Mouse (Mus musculus): ENCODE measurements around the gene Ttll11. TPM values are rescaled to one million over a fixed set of nuclear protein-coding genes. Genes with fewer than 3 reads are reported as not detected.

Gene Ttll11
- polyA plus RNA-seq, 1 experiment from 2014 or later: 0.67 TPM

DNA sequence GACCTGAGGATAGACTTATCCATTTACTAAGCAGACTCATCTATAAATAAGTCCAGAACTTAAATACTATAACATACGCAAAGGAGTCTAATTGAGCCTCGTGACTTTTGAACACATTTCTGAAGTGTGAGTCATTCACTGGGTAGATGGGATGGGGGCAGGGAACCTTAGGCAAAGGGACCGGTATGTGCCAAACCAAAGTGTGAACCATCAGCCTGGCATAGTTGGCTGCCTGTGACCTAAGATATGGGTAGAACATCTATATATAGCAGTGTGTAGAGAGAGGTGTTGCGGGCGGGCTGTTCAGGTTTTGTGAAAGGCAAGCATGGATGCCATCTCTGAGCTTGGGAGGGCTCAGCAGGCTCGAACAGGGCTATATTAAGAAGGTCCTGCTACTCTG lies 14.6 kb upstream of the Ttll11 start:
- H3K27ac ChIP-seq: no peak overlapping the region
- H3K27me3 ChIP-seq (replicated peaks): no peaks in the 10 kb centered on the region
- H3K9ac ChIP-seq: no peak overlapping the region
- no peak overlapping the region for H3K4me2 ChIP-seq (replicated peaks)
- no peaks in the 10 kb centered on the region for H3K36me3 ChIP-seq
- no peak for ATAC-seq
- 61% methylated on average over 6 of the region's 6 CpGs for WGBS
- H3K4me3 ChIP-seq (replicated peaks): no peak overlapping the region
- H3K9me3 ChIP-seq: no peaks in the 10 kb centered on the region
- no peaks in the 10 kb centered on the region for H3K4me1 ChIP-seq (replicated peaks)

DNA sequence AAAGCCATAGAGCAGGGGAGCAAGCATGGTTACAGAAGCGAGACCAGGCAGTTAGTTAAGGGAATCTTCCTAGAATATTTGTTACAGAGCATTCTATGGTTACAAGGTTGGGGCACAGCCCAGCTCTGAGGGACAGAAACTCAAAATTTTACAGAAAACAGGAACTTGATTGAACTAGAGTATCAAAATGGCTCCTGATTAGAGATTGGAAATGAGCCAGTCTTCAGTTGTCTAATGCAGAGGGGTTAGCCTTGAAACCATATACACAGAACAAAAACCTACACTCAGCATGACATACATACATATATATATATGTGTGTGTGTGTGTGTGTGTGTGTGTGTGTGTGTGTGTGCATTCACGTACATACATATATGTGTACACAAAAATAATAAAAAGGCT lies 13.8 kb upstream of the Ttll11 start:
- Histone ChIP-seq H3K4me1 (replicated peaks) (no peaks in the 10 kb centered on the region), H3K4me3 (replicated peaks) (no peak overlapping the region), H3K4me2 (replicated peaks) (no peak overlapping the region), H3K36me3 (no peaks in the 10 kb centered on the region), H3K9me3 (no peaks in the 10 kb centered on the region), H3K9ac (no peak overlapping the region), H3K27me3 (replicated peaks) (no peaks in the 10 kb centered on the region), H3K27ac (no peak overlapping the region)
- ATAC-seq: no peak
- WGBS: 76% methylated on average over 2 of the region's 2 CpGs

DNA sequence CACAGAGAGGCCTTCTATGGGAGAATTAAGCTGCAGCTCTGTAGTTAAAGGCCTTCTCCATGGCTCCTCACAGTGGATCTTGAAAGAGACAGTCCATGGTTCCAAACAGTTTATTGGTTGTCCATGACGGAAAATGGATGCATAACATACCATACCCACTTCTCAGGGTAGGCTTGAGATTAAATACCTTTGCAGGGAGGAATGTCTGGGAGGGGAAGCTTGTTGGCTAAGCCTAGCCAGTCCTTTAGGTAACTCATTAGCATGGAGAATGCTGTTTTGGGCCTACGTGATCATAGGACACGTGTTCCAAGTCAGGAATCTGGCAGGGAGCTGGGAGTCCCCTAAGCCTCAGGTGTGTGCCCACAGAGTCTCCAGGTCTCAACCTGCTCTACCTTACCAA lies 12.5 kb upstream of the Ttll11 start:
- H3K36me3 ChIP-seq: no peaks in the 10 kb centered on the region
- no peaks in the 10 kb centered on the region for H3K4me1 ChIP-seq (replicated peaks)
- H3K4me2 ChIP-seq (replicated peaks): no peak overlapping the region
- H3K9ac ChIP-seq: no peak overlapping the region
- 0 out of 2 replicates have a peak, but pooled peaks cover 4% of the 10 kb centered on the region for H3K27me3 ChIP-seq (replicated peaks)
- WGBS: 83% methylated on average over 3 of the region's 3 CpGs
- no peak overlapping the region for H3K27ac ChIP-seq
- no peaks in the 10 kb centered on the region for H3K9me3 ChIP-seq
- H3K4me3 ChIP-seq (replicated peaks): no peak overlapping the region
- ATAC-seq: no peak

DNA sequence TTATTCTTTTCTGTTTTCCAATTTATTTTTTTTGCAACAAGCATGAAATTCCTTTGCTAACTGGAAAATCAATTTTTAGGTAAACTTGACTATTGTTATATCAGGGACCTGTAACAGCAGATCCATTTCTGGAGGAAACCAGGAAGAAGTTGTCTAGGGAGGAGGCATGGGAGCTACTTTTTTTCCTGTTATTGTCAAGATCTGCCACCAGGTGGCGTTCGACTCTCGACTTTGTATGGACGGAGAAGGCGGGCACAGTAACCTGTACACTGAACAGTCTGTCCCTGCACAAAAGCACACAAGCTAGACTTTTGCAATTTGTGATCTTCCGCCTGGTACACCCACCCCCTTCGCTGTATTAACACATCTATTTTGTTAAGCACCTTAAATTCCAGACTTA lies 4.2 kb upstream of the Ttll11 start:
- Histone ChIP-seq H3K4me2 (replicated peaks) (no peak overlapping the region), H3K4me1 (replicated peaks) (no peaks in the 10 kb centered on the region), H3K27ac (no peak overlapping the region), H3K36me3 (no peaks in the 10 kb centered on the region), H3K9ac (no peak overlapping the region), H3K4me3 (replicated peaks) (no peak overlapping the region), H3K9me3 (no peaks in the 10 kb centered on the region), H3K27me3 (replicated peaks) (peaks cover 13% of the 10 kb centered on the region)
- WGBS: 4% methylated on average over 7 of the region's 7 CpGs
- ATAC-seq: no peak

DNA sequence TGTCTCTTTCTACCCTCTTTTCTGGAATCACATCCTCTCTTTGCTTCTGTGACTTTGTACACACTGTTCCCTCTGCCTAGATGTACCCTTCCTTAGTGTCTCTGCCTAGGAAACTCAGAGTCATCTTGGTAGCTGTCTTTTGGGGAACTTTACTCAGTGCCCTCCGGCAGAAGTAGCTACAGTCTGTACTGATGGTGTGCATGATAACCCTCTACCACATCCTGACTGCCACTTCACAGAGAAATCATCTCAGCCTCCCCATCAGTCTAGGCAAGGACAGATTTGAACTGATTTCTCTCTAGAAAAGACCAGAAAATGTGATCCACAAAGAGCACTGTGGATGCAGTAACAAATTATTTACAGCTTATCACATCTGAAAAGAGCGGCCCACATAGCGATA lies 2.2 kb upstream of the Ttll11 start:
- WGBS: 86% methylated on average over 3 of the region's 3 CpGs
- H3K4me2 ChIP-seq (replicated peaks): no peak overlapping the region
- peaks cover 5% of the 10 kb centered on the region for H3K27me3 ChIP-seq (replicated peaks)
- no peaks in the 10 kb centered on the region for H3K36me3 ChIP-seq
- no peaks in the 10 kb centered on the region for H3K9me3 ChIP-seq
- ATAC-seq: no peak
- H3K4me3 ChIP-seq (replicated peaks): no peak overlapping the region
- H3K27ac ChIP-seq: no peak overlapping the region
- H3K9ac ChIP-seq: no peak overlapping the region
- H3K4me1 ChIP-seq (replicated peaks): 0 out of 2 replicates have a peak, but pooled peaks cover 5% of the 10 kb centered on the region

DNA sequence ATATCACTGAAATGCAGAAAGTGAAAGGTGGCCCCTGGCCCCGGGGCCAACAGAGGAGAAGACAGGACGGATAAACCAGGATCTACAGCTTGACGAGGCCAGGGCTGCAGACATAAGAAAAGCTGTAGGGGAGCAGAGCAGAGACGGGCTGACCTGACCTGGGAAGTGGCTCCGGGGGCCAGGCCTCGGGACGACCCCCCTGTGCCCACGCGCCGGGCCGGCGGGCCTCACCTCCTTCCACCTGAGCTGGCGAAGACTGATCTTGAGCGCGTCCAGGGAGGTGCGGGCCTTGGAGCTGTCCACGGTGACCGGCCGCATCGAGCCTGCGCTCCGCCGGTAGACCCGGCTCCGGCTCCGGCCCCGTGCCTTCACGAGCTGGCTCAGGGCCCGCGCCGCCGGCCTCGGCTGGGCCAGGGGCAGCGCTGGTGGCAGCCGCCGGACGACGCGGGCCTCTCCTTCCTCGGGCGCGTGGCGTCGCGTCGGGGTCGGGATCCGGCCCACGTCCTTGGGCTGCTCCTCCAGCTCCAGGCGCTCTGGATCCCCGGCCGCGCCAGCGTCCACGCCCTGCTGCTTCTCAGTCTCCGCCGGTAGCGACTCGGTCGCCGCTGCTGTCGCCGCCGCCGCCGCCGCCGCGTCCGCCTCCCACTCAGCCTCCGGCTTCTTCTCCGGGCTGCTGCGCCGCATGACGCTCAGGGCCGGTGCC lies 621 bp downstream of the Ttll11 start:
- peak; percentile 71 for ATAC-seq
- WGBS: under 1% methylated on average over 56 of the region's 76 CpGs
- Histone ChIP-seq H3K9me3 (no peaks in the 10 kb centered on the region), H3K36me3 (no peaks in the 10 kb centered on the region), H3K9ac (peak overlapping the region; percentile 79), H3K27ac (peak overlapping the region; percentile 51), H3K4me2 (replicated peaks) (peak overlapping the region; percentile 96), H3K4me1 (replicated peaks) (0 out of 2 replicates have a peak, but pooled peaks cover 5% of the 10 kb centered on the region), H3K27me3 (replicated peaks) (peaks cover 5% of the 10 kb centered on the region), H3K4me3 (replicated peaks) (peak overlapping the region; percentile 93)

DNA sequence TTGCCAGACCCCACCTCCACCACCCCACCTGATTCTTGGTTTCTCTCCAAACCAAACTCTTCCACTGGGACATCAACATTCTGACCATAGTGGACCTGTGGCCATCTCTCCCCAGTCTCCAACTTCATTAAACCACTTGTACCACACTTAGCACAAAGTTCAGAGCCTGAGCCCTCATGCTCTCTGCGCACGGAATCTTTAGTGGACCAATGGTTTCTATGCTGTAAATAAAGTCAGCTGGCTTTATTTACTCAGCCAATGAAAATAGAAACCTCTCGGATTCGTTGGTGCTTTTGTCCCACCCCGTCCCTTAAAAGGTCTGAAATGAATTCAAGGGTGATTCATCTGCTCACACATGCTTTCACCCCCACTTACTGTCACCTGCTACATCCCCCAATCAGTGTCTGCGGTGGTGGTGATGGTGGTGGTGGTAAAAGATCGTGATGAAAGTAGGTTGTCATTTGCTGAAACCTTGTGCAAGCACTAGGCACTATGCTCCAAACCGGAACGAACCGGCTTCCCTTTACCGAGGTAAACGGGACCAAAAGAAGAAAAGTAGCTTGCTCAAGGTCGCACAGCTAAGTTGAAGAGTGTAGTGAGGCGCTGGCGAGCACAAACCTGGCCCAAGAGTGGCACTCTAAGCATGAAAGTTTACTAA lies 1.3 kb downstream of the Ttll11 start:
- Histone ChIP-seq H3K4me3 (replicated peaks) (peak overlapping the region; percentile 93), H3K27me3 (replicated peaks) (peaks cover 5% of the 10 kb centered on the region), H3K9ac (peak overlapping the region; percentile 79), H3K9me3 (no peaks in the 10 kb centered on the region), H3K36me3 (no peaks in the 10 kb centered on the region), H3K4me2 (replicated peaks) (peak overlapping the region; percentile 96), H3K27ac (no peak overlapping the region), H3K4me1 (replicated peaks) (0 out of 2 replicates have a peak, but pooled peaks cover 5% of the 10 kb centered on the region)
- ATAC-seq: peak; percentile 40
- WGBS: 18% methylated on average over 15 of the region's 15 CpGs

DNA sequence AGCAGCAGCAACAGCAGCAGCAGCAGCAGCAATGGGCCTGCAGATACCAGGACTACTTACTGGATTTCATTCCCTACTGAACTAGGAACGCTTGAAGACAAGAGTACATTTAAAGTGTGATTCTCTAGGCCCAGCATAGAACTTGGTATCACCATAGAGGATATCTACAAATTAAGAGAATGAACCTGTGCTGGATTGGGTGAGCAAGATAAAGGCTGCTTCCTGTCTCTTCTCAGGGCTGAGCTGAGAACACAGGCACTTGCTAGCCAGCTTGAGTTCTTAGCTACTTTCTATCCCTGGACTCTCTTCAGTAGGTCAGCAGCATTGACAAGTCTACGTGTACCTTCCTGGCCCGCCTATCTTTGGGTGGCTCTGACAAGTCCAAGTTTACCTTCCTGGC lies 2.0 kb downstream of the Ttll11 start:
- Histone ChIP-seq H3K9ac (no peak overlapping the region), H3K4me1 (replicated peaks) (0 out of 2 replicates have a peak, but pooled peaks cover 5% of the 10 kb centered on the region), H3K36me3 (no peaks in the 10 kb centered on the region), H3K27ac (no peak overlapping the region), H3K9me3 (no peaks in the 10 kb centered on the region), H3K4me2 (replicated peaks) (peak overlapping the region; percentile 12; the same call in 1 of the 2 replicates), H3K4me3 (replicated peaks) (no peak overlapping the region), H3K27me3 (replicated peaks) (peaks cover 4% of the 10 kb centered on the region)
- ATAC-seq: no peak
- 96% methylated on average over 3 of the region's 3 CpGs for WGBS

DNA sequence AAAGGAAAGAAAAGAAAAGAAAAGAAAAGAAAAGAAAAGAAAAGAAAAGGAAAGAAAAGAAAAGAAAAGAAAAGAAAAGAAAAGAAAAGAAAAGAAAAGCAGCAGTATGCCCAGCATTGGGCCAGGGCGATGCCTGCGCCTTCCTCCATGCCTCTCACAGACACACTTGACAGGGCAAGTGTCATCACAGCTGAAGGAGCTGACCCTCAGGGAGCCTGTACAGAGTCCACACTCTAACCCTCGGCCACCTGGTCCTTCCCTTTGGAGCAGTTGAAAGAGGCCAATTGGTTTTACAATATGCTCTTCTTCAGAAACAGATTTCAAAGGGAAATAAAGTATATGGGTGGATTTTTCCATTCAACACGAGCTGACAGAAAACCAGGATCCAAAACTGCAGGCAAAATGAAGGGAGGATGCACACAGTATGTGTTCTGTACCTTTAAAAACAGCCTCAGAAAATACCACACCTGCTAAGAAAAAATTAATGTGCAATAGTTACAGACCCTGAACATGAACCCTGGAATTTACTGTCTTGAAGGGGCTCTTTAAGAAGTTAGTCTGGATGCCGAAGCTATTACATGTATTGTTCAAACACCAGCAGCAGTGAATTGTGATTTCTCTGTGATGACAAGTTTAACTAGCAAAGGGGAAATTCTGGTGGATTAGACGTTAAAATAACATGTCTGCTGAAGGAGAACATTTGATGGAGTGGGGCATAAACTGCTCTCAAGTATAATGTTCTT lies 7.3 kb downstream of the Ttll11 start:
- ATAC-seq: no peak

DNA sequence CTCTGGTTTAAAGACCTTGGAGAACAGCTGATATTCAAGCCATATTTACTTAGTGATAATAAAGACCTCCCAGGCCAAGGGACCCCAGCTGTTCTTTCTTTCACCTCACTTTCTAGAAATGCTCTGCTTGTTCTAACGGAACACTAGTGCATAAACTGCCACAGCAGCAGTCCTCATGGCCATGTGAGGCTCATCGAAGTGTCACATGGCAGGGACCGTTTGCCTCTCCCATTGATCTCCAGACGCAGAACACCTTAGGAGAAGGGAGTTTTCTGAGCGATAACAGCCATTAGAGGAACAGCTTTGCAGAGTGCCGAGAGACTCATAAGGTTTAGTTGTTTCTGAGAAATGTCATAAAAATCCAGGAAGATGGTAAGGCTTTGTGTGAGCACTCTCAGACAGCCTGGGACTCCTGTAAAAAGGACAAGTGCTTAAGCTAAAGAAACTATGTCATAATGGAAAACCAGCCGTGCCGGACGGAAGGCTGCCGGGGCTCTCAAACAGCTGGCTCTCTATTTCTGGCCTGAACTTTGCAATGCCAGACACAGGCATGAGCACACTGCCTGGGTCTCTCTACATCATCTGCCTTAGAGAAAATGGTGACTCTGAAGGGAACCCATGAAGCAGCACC lies 13.7 kb downstream of the Ttll11 start:
- Histone ChIP-seq H3K36me3 (no peaks in the 10 kb centered on the region), H3K4me1 (replicated peaks) (no peaks in the 10 kb centered on the region), H3K27me3 (replicated peaks) (no peaks in the 10 kb centered on the region), H3K4me3 (replicated peaks) (no peak overlapping the region), H3K4me2 (replicated peaks) (no peak overlapping the region), H3K9me3 (no peaks in the 10 kb centered on the region), H3K9ac (no peak overlapping the region), H3K27ac (no peak overlapping the region)
- 56% methylated on average over 10 of the region's 10 CpGs for WGBS
- ATAC-seq: no peak

More for the DNA sequence above, 7.3 kb downstream of the Ttll11 start:
- Histone ChIP-seq H3K27me3 (replicated peaks) (no peaks in the 10 kb centered on the region), H3K9me3 (no peaks in the 10 kb centered on the region), H3K36me3 (no peaks in the 10 kb centered on the region), H3K9ac (no peak overlapping the region), H3K27ac (no peak overlapping the region), H3K4me3 (replicated peaks) (no peak overlapping the region), H3K4me2 (replicated peaks) (no peak overlapping the region), H3K4me1 (replicated peaks) (no peaks in the 10 kb centered on the region)
- WGBS: 57% methylated on average over 6 of the region's 6 CpGs

DNA sequence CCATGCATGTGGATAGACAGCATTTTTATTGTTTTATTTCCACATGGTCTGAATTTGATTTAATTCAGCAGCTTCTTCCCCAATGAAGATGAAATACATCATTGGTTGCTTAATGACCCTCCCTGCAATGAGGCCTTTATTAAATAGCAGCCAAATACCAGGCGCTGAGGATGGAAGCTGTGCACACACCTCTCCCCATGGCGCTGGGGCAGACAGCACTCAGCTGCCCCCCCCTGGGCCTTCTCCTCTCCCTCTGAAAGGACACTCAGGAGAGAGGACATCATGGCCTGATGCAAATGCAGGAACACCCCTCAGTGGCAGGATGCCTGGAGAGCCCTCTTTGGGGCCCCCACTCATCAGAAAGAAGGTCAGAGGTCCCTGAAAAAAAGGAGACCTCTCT lies 16.4 kb downstream of the Ttll11 start:
- no peak overlapping the region for H3K9ac ChIP-seq
- no peak overlapping the region for H3K4me2 ChIP-seq (replicated peaks)
- H3K4me3 ChIP-seq (replicated peaks): no peak overlapping the region
- ATAC-seq: no peak
- H3K27ac ChIP-seq: no peak overlapping the region
- no peaks in the 10 kb centered on the region for H3K4me1 ChIP-seq (replicated peaks)
- H3K27me3 ChIP-seq (replicated peaks): 0 out of 2 replicates have a peak, but pooled peaks cover 4% of the 10 kb centered on the region
- no peaks in the 10 kb centered on the region for H3K36me3 ChIP-seq
- WGBS: 69% methylated on average over 2 of the region's 2 CpGs
- H3K9me3 ChIP-seq: no peaks in the 10 kb centered on the region

DNA sequence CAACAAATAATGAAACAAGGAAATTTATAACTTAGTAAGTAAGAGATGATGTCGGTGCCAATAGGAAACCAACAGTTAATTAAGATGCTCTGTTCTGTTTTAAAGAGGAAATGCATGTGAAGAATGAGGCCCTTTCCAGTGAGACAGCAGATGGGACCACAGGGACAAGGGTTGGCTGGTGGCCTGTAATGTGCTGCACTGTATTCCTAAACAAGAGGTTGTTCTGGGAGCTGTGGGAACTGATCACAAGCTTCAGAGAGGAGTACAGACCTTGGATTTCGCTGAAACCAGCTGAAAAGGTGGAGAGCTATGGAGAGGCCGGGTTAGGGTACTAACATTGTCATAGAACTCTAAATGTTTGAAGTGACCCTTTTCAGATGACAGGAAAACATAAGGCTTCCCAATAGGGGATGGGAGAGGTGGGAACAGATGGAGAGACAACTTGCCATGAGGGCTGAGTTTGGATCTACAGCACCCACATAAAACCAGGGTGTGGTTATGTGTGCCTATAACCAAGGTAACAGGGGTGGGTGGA lies 18.1 kb downstream of the Ttll11 start:
- H3K9ac ChIP-seq: no peak overlapping the region
- H3K27ac ChIP-seq: no peak overlapping the region
- WGBS: 81% methylated on average over 3 of the region's 3 CpGs
- ATAC-seq: no peak
- H3K4me3 ChIP-seq (replicated peaks): no peak overlapping the region
- H3K9me3 ChIP-seq: no peaks in the 10 kb centered on the region
- H3K36me3 ChIP-seq: no peaks in the 10 kb centered on the region
- H3K4me1 ChIP-seq (replicated peaks): no peaks in the 10 kb centered on the region
- H3K27me3 ChIP-seq (replicated peaks): 0 out of 2 replicates have a peak, but pooled peaks cover 4% of the 10 kb centered on the region
- no peak overlapping the region for H3K4me2 ChIP-seq (replicated peaks)

Data from intestine, embryonic 15.5 days (tissue).